Mouse (Mus musculus) layer of hippocampus, adult 11-12 months (tissue): ENCODE data around the gene Mettl24.

Source experiments
- DNase-seq: peaks from one replicate; pipeline ENCODE4 v3.0.0; 2022; ENCODE audit warnings: low spot score

The Mettl24 gene

GRCm38 (mm10) chr10:40685641-40686040 is 2.6 kb downstream of the Mettl24 start:
- no peak for DNase-seq

- no peak for DNase-seq
These were observed 3.9 kb downstream of the Mettl24 start for GRCm38 (mm10) chr10:40686976-40687375.

DNA sequence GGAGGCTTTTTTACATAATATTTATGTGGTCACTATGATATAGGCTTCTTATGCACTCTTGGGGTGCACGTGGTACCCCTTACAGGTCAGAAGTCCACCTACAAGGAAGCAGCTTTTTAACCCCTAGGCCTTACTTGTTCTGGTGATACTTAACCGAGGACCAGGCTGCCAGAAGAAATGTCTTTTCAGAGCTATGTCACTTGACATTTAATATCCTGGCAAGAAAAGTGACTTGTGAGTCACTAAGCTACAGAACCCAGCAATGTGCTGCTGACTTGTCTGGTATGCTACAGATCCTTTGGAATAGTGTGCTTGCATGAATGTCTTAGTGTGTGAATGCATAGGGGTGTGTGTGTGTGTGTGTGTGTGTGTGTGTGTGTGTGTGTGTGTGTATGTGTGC is 4.3 kb downstream of the Mettl24 start:
- no peak for DNase-seq

DNA sequence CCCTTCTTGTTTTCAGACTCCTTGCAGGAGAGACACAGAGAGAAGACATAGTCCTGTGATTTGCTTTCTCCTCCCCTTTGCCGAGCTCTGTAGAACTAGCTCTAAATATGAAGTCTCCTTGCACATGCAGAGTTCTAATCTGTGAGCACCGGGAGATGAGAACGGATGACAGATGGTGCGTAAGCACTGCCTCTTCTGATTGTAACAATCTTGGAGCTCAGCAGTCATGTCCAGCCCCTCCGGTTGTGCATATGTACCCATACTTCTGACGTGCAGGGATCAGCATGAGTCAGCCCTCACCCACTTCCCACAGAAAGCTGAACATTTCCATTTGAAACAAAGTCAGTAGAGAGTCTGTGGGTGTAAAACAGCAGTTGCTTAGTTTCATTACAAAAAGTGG is 5.2 kb downstream of the Mettl24 start:
- DNase-seq: peak; percentile 79

GRCm38 (mm10) chr10:40688873-40689272 is 5.8 kb downstream of the Mettl24 start:
- DNase-seq: no peak

GRCm38 (mm10) chr10:40698652-40699051 is 15.6 kb downstream of the Mettl24 start:
- DNase-seq: no peak

GRCm38 (mm10) chr10:40711127-40711526 is 28.0 kb downstream of the Mettl24 start:
- no peak for DNase-seq

DNA sequence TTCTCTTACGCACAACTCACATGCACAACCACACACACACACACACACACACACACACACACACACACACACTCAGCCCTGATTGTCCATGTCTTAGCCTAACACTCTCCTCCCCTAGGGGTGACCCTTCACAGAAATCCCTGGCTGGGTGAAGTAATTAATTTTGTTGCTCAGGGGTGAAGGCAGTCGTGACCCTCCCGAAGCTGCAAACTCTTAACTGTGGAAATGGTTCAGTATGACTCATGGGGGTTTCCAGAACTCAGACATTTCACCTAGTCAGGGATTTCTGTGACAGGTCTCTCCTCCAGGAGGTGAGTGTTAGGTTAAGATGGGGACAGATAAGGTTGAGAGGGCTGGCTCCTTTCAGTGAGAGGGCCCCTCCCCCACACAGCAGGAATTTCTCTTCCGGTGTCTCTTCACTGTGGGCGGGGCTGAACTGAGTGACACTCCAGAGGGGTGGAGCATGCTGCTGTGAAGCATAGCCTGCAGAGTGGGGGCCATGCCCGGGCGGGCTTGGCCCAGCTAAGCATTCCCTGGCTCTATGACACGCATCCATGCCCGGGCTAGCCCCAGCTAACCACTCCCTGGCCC is 30.0 kb downstream of the Mettl24 start:
- DNase-seq: no peak

DNA sequence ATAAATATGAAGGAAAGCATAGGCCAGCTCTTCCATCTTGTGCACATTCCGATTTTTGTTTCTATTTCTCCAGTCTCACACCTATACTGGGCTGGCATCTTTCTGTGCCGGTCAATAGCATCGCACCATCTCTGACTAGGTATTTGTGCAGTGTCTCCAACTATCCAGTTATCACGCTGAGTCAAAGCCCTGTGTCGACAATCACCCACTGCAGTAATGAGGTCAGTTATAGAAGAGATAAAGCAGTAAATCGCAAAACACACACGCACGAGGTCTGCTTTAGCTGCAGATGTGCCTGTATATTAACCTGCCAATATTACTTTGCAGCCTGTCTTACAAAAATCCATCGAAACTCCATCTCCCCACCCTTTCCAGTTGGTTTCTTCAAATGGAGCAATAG is 30.7 kb downstream of the Mettl24 start:
- no peak for DNase-seq

GRCm38 (mm10) chr10:40715151-40715550 is 32.1 kb downstream of the Mettl24 start:
- DNase-seq: no peak

GRCm38 (mm10) chr10:40716296-40716695 is 33.2 kb downstream of the Mettl24 start:
- DNase-seq: no peak

GRCm38 (mm10) chr10:40716713-40717112 is 33.6 kb downstream of the Mettl24 start:
- DNase-seq: peak; percentile 47

DNA sequence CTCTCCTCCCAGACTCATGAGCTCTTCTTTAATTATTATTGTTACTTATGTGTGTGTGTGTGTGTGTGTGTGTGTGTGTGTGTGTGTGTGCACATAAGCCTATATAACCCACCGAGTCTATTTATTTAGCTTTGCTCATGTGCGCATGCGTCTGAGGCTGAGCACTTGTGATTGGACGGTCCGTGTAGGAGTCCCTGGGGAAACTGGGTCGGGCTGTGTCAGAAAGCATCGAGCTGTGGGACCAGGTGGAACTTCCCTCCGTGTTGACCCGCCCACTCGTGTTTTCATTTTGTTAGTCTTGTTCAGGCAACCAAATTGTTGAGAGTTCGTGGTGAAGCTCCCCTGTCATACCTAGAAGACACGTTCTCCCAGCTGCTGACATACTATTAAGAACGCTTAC is 35.3 kb downstream of the Mettl24 start:
- no peak for DNase-seq

DNA sequence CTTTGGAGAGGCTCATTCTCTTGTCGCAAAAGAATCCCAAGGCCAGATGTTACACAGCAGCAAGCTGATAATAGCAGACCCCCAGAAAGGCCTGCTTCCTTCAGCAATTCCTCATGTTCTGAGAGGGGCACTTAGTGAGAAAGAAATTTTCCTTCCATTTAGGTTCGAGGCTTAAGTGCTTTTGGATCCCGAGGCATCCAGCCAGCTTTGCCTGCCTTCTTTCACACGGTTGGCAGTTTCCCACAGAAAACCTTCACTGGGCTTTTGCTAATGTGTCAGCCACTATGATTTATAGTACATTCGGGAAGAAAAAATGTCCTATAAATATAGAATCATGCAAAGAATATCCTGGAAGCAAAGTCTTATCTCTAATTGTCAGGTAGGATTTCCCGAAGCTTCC is 36.0 kb downstream of the Mettl24 start:
- no peak for DNase-seq

GRCm38 (mm10) chr10:40720883-40721282 is 37.8 kb downstream of the Mettl24 start:
- no peak for DNase-seq

GRCm38 (mm10) chr10:40724342-40724741 is 41.3 kb downstream of the Mettl24 start:
- no peak for DNase-seq

- no peak for DNase-seq
These were observed 42.0 kb downstream of the Mettl24 start for GRCm38 (mm10) chr10:40725066-40725465.

DNA sequence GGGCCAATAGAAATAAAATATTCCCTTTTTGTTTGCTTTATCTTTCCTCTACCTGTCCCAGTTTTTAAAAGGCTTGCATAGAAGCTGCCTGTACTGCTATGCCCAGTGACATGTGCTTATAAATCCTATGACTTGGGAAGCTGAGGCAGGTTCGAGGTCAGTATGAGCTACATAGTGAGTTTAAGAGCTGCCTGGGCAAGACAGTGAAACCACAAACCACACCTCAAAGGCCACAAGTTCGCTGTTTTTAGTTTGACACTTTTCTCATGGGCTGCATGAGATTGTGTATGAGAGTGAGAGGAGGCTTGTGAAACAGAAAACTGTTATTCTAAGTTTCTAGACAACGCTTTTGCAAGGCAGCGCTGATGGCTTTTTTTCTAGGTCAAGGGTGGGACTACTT is 42.4 kb downstream of the Mettl24 start:
- no peak for DNase-seq

DNA sequence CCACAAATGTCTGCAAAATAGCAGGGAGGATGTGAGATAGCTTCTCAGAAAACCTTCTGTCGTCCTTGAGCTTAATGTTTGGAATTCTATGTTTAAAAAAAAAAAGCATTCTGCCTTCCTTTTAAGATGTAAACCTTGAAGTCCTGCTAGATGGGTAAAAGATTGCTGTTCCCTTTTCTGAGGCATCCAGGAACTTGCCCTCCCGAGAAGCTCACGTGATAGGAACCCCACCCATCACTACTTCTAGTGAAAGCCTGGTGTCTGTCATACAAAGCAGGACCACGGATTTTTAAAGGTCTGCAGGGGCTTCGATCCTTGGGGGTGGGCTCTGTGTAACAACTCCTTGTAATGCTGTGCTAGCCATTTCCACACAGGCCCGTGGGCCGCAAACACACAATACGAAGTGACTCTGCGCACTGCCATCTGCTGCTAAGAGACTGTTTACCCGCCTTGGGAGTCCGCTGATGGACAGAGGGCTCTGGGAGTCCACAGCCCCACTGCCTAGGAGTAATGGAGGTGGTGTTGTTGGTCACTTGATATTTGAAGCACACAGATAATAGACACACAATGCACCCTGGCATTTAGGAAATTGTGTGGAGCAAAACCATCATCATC is 43.3 kb downstream of the Mettl24 start:
- DNase-seq: no peak

DNA sequence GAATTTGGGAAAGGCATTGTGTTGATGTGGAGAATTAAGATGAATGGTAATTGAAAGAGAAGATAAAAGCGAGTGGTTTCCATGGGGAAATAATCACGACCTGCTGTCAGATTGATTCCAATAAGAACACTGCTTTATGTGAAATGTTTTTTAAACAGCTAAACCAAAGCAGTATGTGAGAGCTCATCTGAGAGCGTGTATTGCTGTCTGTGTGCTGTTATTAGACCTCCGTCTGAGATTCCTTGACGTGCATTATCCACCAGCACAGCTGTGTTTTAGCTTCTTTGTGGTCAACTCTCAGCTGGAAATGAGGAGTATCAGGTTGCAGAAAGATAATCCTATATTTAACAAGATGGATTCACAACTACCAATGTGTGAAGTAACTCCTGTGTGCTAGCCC is 43.9 kb downstream of the Mettl24 start:
- DNase-seq: no peak

- no peak for DNase-seq
These were observed 47.1 kb downstream of the Mettl24 start for GRCm38 (mm10) chr10:40730200-40730599.

- peak; percentile 65 for DNase-seq
These were observed 50.2 kb downstream of the Mettl24 start for GRCm38 (mm10) chr10:40733291-40733690.

DNA sequence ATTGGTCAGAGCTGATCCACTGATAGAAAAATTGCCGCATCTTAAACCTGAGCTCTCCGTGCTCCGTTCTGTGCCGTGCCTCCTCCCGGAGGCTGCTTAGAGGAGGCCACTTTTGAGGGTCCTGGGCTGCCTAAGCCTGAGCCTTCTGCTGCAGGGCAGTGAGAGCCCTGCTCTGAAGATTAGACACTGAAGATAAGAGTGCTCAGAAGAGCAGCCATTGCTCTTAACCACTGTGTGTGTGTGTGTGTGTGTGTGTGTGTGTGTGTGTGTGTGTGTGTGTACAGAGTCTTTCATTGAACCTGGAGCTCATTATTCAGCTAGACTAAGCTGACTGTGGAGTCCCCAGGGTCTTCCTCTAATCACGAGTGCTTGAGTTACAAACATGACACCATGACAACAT is 53.1 kb downstream of the Mettl24 start:
- no peak for DNase-seq
